Mouse (Mus musculus): ENCODE results near the gene Hinfp.
A peak's percentile ranks its signal among the peaks of the same experiment; 100 is the strongest.
"Not testable (repeated sequence)": the region's sequence is repeated elsewhere in the genome, so short reads cannot be mapped to it uniquely, and the experiment has no call there.

Gene Hinfp

DNA sequence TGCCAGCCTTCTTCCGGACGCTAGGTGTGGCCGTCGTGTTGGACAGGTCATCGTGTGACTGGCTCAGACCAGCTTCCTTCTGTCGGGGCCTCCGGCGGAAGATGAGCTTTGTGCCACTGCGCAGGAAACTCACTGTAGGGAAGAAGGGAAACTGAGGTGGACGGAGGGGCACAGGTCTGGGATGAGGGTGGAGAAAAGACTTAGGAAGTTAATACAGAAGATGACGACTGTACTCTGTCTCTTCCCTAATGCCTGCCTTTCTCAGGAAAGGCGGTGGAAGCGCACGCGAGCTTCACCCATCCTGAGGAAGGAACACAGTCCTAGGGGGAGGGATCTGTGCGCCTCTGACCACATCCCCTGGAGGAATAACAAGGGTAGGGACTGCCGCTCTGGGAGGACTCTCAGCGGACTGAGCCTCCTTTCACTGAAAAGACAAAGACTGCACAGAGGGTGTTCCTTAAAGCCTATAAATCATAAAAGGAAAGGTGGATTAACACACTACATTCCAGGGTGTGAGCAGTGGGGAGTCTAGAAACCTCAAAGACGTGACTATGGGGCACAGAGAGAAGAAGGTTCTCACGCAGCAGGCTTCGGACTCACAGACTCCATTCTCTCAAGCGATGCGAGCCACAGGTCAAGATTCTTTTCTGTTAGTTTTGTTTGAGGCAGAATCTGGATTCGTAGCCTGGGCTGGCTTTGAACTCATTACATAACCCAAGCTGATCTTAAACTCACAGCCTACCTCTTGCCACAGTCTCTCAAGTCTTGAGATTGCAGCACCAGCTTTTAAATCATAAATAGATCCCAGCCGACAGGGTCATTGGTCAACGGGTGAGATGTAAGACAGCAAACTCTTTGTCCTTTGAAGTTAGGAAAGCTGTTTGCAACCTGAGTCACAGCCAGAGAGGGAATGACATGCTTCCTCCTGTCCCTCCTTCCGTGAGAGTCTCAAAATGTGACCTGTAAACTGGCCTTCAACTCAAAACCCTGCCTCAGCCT lies 6.0 kb upstream of the Hinfp start:
- no peak for DNase-seq (ENCODE audit: low read depth)

GRCm38 (mm10) chr9:44310750-44311135 lies 5.3 kb upstream of the Hinfp start:
- DNase-seq (ENCODE audit: low read depth) = no peak

DNA sequence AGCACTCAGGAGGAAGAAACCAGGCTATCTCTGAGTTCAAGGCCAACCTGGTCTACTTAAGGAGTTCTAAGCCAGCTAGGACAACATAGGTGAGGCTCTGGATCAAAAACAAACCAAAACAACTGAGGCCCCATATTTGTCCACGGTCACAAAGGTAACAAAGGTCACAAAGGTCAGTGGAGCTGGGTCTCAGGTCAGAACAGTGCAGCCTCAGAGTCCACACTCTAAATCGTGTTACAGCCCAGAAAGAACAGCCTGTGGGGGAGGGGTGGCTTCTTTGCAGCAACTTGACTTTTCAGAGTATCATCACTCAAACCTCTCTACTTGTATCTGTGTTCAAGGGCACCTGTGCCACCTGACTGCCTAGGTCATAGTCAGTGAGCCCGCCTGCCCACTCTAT lies 4.3 kb upstream of the Hinfp start:
- no peak for DNase-seq (ENCODE audit: low read depth)

GRCm38 (mm10) chr9:44307248-44307647 lies 1.8 kb upstream of the Hinfp start:
- DNase-seq (ENCODE audit: low read depth) = no peak

GRCm38 (mm10) chr9:44306532-44306931 lies 1.1 kb upstream of the Hinfp start:
- no peak for DNase-seq (ENCODE audit: low read depth)

DNA sequence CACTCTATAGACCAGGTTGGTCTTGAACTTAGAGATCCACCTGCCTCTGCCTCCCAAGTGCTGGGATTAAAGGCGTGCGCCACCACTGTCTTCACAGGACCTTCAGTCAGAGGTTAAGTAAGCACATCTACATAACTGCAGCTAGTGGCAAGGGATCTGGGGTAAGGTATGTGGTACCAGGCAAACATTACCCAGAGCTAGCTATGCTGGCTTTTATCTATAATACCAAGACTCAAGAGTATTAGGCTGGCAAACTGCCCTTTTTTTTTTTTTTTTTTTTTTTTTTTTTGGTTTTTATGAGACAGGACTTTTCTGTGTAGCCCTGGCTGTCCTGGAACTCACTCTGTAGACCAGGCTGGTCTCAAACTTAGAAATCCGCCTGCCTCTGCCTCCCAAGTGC lies 5.5 kb downstream of the Hinfp start:
- not testable (repeated sequence) for DNase-seq (ENCODE audit: low read depth)

GRCm38 (mm10) chr9:44292490-44292889 lies 13.0 kb downstream of the Hinfp start:
- DNase-seq (ENCODE audit: low read depth) = peak; percentile 53

GRCm38 (mm10) chr9:44288959-44289291 lies 16.5 kb downstream of the Hinfp start:
- DNase-seq (ENCODE audit: low read depth) = no peak

DNA sequence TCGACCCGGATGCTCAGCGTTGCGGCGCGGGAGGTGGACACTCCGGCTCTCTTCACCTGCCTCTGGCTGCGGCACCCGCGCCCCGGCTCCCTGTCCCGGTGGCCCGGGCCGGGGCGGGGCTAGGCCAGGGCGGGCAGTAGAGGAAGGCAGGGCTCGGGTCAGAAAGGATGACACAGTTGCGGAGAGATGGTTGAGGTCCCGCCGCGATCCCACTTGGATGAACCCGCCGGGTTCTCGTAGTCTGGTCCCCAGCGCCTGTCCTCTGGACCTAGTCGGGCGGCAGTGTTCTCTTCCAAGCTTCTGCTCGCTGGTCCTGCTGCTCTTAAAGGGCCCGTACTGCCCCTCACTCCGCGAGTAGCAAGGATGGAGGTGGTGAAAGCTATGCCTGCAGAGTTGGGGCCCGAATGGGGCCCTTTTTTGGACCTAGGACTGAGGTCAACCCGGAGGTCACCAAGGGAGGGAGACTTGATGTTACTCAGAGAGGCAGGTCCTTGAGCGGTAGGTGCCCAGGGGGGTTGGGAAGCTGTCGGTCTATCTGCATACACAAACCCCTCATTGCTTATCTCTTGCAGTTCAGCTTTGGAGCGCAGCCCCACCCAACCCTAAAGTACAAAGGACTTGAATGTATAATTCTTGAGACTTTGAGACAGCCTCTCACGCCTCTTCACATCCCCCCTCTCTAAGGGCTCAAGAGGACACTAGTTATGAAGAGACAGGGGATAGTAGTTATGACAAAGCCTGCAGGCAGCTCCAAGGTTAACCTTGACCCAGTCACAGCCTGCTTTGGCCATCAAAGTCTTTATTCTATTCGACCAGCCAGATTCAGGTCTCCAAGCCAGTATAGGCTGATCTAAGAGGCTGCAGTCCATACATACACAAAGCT lies 17.2 kb downstream of the Hinfp start, which contains the start of gene Abcg4:
Gene Abcg4, minus strand, starts transcription at position 540 of the 883 bp plus-strand sequence.
- no peak for DNase-seq (ENCODE audit: low read depth)

- no peak for DNase-seq (ENCODE audit: low read depth)
These were observed 17.9 kb downstream of the Hinfp start for GRCm38 (mm10) chr9:44287401-44288075.

DNA sequence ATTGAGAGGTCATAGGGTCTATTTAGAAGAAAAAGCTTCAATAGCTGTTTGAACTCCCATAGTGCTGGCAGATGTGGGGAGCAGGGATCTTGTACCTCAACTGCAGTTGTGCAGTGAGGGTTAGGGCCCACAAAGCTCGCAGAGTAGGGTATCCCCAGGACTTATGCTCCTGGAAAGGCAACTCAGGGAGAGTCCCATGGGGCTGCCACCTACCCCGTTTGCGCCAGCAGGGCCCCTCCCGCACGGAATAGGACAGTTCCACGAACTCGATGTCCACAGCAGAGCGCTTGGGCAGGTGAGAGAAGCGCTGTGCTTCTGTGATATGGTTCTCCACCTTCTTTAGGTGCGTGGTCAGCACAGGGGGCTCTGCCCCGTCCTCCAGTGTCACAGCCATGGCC lies 18.5 kb downstream of the Hinfp start:
- no peak for DNase-seq (ENCODE audit: low read depth)

- no peak for DNase-seq (ENCODE audit: low read depth)
These were observed 19.1 kb downstream of the Hinfp start for GRCm38 (mm10) chr9:44286256-44286850.

DNA sequence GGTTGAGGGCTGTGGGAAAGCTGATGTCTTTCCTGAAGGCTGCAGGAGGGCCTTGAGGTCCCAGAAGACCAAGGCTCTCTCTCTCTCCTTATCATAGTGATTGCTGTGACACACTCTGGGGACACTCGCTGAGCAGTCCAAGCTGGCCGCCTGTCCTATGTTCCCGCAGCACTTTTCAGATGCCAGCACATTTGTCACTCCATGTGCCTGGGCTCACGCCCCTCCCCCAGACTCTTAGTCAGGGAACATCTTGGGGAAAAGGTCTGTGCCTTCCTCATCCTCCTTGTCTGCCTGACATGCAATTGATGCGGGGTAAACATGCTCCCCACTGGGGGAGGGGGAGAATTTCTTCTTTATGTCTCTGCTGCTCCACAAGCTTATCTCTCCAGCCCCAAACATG lies 22.3 kb downstream of the Hinfp start:
- DNase-seq (ENCODE audit: low read depth) = no peak

DNA sequence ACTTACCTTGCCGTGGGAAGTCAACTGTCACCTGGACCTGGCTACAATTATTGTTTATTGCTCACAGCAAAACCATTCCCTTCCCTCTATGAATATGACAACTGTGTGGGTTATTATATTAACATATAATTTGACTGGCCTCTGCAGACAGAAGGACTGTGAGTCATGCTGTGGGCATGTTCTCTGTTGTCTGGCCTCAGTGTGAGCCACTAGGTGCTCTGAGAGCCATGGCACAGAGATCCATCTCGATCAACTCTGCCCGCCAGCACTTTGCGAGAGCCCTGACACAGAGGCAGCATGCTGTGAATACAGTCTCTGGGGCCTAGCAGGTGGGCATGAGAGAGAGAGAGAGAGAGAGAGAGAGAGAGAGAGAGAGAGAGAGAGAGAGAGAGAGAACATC lies 35.5 kb downstream of the Hinfp start:
- DNase-seq (ENCODE audit: low read depth) = no peak

- DNase-seq (ENCODE audit: low read depth) = peak; percentile 22
These were observed 36.4 kb downstream of the Hinfp start for GRCm38 (mm10) chr9:44269077-44269476.

GRCm38 (mm10) chr9:44268432-44268831 lies 37.0 kb downstream of the Hinfp start, which contains the start of gene Nlrx1:
Gene Nlrx1, minus strand, starts transcription at chr9:44268599.
- no peak for DNase-seq (ENCODE audit: low read depth)

DNA sequence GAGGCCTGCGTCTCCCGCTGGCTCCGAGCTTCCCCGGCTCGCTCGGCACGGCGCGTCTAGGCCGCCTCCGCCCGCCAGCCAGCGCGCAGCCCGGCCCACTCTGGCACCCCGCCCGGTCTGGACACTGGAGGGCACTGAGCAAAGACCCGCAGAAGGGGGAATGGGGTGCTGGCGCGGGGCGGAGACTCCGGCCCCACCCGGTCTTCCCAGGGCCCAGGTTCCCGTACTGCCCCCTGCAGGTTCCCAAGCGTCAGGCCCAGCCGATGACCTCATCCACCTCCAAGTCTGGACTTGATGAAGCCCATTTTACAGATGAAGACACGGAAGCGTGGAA lies 37.5 kb downstream of the Hinfp start:
- peak; percentile 4 for DNase-seq (ENCODE audit: low read depth)

- DNase-seq (ENCODE audit: low read depth) = no peak
These were observed 38.0 kb downstream of the Hinfp start for GRCm38 (mm10) chr9:44267319-44268026.

DNA sequence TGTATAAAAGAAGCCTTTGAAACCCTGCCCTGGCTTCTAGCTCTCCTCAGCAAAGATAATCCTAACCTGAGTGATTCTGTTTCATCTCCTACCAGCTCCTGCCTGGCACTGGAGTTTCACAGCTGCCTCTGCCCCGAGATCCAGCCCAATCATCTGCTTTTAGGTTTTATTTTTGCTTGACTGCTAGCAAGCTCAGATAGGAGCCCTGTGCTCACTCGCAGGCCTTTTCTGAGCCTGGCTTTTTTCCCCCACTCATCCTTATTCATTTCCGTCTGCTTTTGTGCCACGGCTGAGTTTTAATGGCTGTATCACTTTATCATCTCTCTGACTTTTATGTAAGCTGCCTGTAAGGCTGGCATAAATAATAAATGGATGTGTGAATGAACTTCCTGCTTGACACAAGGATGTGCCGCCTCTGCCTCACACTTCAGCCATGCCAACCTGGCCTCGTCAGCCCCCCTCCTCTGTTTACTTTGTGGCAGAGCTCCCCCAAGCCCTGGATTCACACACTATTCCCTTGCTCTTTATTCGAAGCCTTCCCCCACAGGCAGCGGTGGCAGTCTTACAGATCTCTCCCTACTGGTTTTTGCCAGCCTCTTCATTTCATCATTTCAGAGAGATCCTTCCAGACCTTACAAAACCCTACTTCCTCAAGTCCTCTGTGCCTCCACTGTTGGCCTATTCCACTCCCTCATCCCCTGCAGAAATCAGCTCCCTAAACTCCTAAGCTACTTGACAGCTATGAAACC lies 38.8 kb downstream of the Hinfp start:
- no peak for DNase-seq (ENCODE audit: low read depth)

- no peak for DNase-seq (ENCODE audit: low read depth)
These were observed 44.1 kb downstream of the Hinfp start for GRCm38 (mm10) chr9:44261388-44261787.

DNA sequence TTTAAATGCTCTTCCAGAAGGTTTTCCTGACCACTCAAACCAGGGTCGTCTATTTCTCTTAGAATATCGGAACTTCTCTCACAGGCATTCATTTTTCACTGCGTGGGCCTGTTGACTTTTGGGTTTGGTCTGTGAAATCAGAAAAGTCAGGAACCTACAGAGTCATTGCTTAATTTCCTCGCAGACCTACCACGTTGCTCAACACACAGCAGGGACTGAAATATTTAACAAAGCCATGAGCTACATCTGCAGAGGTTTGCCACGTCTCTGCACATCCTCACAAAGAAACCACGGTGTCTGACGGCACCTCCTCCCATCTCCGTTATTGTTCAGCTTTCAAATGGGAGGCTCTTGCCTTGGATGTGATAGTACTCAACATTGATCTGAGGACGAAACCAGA lies 46.5 kb downstream of the Hinfp start:
- DNase-seq (ENCODE audit: low read depth) = no peak

Data from NIH3T3 (cell line).